8 mouse cellular contexts compared by ENCODE assay signal in the genomic region with DNA sequence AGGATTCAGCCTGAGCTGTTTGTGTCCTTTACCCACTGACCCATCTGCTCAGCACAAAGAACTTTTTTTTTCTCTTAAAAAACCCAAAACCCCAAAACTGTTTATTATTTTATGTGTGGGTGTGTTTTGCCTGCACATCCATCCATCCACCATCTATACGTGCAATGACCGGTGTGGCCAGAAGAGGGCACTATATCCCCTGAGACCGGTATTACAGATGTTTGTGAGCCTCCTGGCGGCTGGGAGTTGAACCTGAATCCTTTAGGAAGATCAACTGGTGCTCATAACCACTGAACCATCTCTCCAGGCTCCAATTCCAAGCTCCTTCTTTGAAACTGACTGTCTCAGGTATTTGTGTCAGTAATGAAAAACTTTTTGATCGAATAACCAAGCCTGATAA. TPM values are rescaled to one million over a fixed set of nuclear protein-coding genes. Genes with fewer than 3 reads are reported as not detected.
DNase-seq lines count a peak whose midpoint lies in the region; ATAC-seq and TF ChIP-seq lines count a peak whose summit lies in the region.

No protein-coding gene starts in this region.

- TF ChIP-seq POLR2A in embryonic fibroblast, embryonic 13.5 days (IDR thresholded peaks at IDR 0.05; ENCODE audit: low read depth, low read length) = no peak

- H3K9me3 ChIP-seq in heart, embryonic 12.5 days (replicated peaks) = no peaks in the 10 kb centered on the region; the same call in 1 of the 2 replicates

- H3K9ac ChIP-seq in heart, embryonic 12.5 days = no peak overlapping the region

- TF ChIP-seq CTCF in embryonic fibroblast, embryonic 13.5 days (IDR thresholded peaks at IDR 0.05; ENCODE audit: borderline replicate concordance, insufficient read depth, low read length) = peak; percentile 72; the same call in 1 of the 2 replicates

- no peaks in the 10 kb centered on the region for H3K27me3 ChIP-seq in heart, embryonic 12.5 days (replicated peaks)

- no peak overlapping the region for H3K4me2 ChIP-seq in heart, embryonic 12.5 days

- no peak overlapping the region for H3K4me3 ChIP-seq in heart, embryonic 12.5 days
- no peak overlapping the region for H3K4me3 ChIP-seq in embryonic fibroblast, embryonic 13.5 days (ENCODE audit: insufficient read depth, low read length)

- H3K36me3 ChIP-seq in heart, embryonic 12.5 days = no peaks in the 10 kb centered on the region

- 18% methylated on average over 5 of the region's 5 CpGs for WGBS in heart, embryonic 12.5 days

- peak; percentile 96 for DNase-seq in heart, adult 11 months
- peak; percentile 60 for DNase-seq in hindlimb bud, embryonic 11.5 days (ENCODE audit: extremely low spot score, low read depth, low spot score)
- DNase-seq in left cerebral cortex, postnatal 25 days (ENCODE audit: low spot score in 2 of 2) = peak; percentile 38 to 47
- peak; percentile 83 for DNase-seq in testis, postnatal 10 days (ENCODE audit: low spot score)

- no peak for ATAC-seq in heart, embryonic 12.5 days (ENCODE audit: insufficient number of reproducible peaks, low FRiP score)
- peak; percentile 93 for ATAC-seq in activated CD4-positive, CD25-positive, alpha-beta regulatory T cell, adult 4 months
- ATAC-seq in monocyte, adult 5-6 weeks (replicated peaks; ENCODE audit: insufficient number of reproducible peaks, low FRiP score, low TSS enrichment, poor library complexity, severe bottlenecking) = peak; percentile 76

- no peak overlapping the region for H3K27ac ChIP-seq in heart, embryonic 12.5 days (ENCODE audit: poor library complexity, severe bottlenecking)
- no peak overlapping the region for H3K27ac ChIP-seq in embryonic fibroblast, embryonic 13.5 days (ENCODE audit: insufficient read depth, low read length)

- intact Hi-C loops in left cerebral cortex, postnatal 25 days (cut with DNase I) = loop anchor here (2.0 kb wide), 2 partner anchors 148 to 240 kb away; no protein-coding TSS in a partner anchor

- H3K4me1 ChIP-seq in heart, embryonic 12.5 days (replicated peaks) = no peaks in the 10 kb centered on the region
- peaks cover 5% of the 10 kb centered on the region; the same call in 1 of the 2 replicates for H3K4me1 ChIP-seq in embryonic fibroblast, embryonic 13.5 days (ENCODE audit: control insufficient read depth, insufficient read depth, low read length)

RNA-seq across cellular contexts. Expression of a gene that starts 48.0 kb away (rescaled TPM):
- polyA plus RNA-seq in heart, embryonic 12.5 days (2016; fragmentation: Nextera tagmentation; extraction: Ambion mirVana) = 9.6 and 11.6 TPM in 2 replicates
- polyA plus RNA-seq in activated CD4-positive, CD25-positive, alpha-beta regulatory T cell, adult 4 months (2017; shearing (Covaris generic)) = 1 to 10 TPM; 2.3 TPM
- polyA plus RNA-seq in embryonic fibroblast, embryonic 13.5 days (2011; ENCODE audit: insufficient read length, low read depth, missing spikeins) = 35.1 and 48.0 TPM in 2 replicates
- 10 to 100 TPM; 11.9 to 13.3 TPM for total RNA-seq in left cerebral cortex, postnatal 25 days (2021)
- total RNA-seq in monocyte, adult 5-6 weeks (2017) = 116 to 177 TPM (median 171 TPM) in 3 replicates

Comparison
In these comparisons a context has a peak if more than half of its experiments do, and no peak if none do; other contexts are left out.
1. DNase-seq: peak in every context shown above with its lines; median percentile 96 in heart, adult 11 months; 83 in testis, postnatal 10 days; 60 in hindlimb bud, embryonic 11.5 days; 42 in left cerebral cortex, postnatal 25 days.